Mouse (Mus musculus) lung, embryonic 14.5 days (tissue): ENCODE measurements around the gene Spcs2. TPM values are rescaled to one million over a fixed set of nuclear protein-coding genes. Genes with fewer than 3 reads are reported as not detected.

Experiments used
- ATAC-seq: fragments of 200-750 bp; cut with Nextera tagmentation; 2 replicates; pipeline ENCODE4 v1.8.0; 2017; ENCODE audit warnings: mild to moderate bottlenecking, moderate TSS enrichment, moderate library complexity; ENCODE audit not compliant: insufficient read depth
- DNase-seq: peaks from one replicate; pipeline ENCODE4 v3.0.0-alpha.2; 2015
- H3K27ac ChIP-seq: fragments of 300-500 bp; sonication (generic); 2 replicates; pipeline ENCODE4 v1.5.1; 2014; ENCODE audit warnings: low read depth, mild to moderate bottlenecking, moderate library complexity
- H3K27me3 ChIP-seq: fragments of 300-500 bp; sonication (generic); 2 replicates; pipeline ENCODE4 v1.6.1; 2014; ENCODE audit warnings: low read length, control low read depth; ENCODE audit not compliant: insufficient read depth
- H3K36me3 ChIP-seq: fragments of 300-500 bp; sonication (generic); 2 replicates; pipeline ENCODE4 v1.6.1; 2014; ENCODE audit warnings: control low read depth; ENCODE audit not compliant: insufficient read depth
- H3K4me1 ChIP-seq: fragments of 300-500 bp; sonication (generic); 2 replicates; pipeline ENCODE4 v1.6.1; 2014; ENCODE audit warnings: antibody characterized with exemption, control low read depth; ENCODE audit not compliant: insufficient read depth
- H3K4me2 ChIP-seq: fragments of 300-500 bp; sonication (generic); 2 replicates; pipeline ENCODE4 v1.6.1; 2014; ENCODE audit warnings: mild to moderate bottlenecking
- H3K4me3 ChIP-seq: fragments of 300-500 bp; sonication (generic); 2 replicates; pipeline ENCODE4 v1.5.1; 2014; ENCODE audit warnings: low read depth, low read length
- H3K9ac ChIP-seq: fragments of 300-500 bp; sonication (generic); 2 replicates; pipeline ENCODE4 v1.6.1; 2014
- H3K9me3 ChIP-seq: fragments of 300-500 bp; sonication (generic); 2 replicates; pipeline ENCODE4 v1.6.1; 2016; ENCODE audit warnings: low read depth, low read length, control low read depth
- CTCF ChIP-seq: IDR thresholded peaks from 2 replicates; pipeline ENCODE4 v1.5.1; 2016; ENCODE audit warnings: antibody characterized with exemption, low read depth
- WGBS: fragments of 180-500 bp; shearing (Covaris S2); extraction: QIAGEN DNeasy Blood & Tissue Kit; methylation state at CpG from one replicate; pipeline ENCODE4 v1.1.7; 2014; 5-methylcytosine and 5-hydroxymethylcytosine counted together
- polyA plus RNA-seq: library from polyadenylated mRNA; unstranded; fragments of >200 nt; fragmentation: Nextera tagmentation; extraction: Ambion mirVana; gene quantifications from 2 replicates; pipeline ENCODE4 v1.2.1, GENCODE M21; 2014

Spcs2 gene
- polyA plus RNA-seq, 1 experiment from 2014 or later: 322 TPM

DNA sequence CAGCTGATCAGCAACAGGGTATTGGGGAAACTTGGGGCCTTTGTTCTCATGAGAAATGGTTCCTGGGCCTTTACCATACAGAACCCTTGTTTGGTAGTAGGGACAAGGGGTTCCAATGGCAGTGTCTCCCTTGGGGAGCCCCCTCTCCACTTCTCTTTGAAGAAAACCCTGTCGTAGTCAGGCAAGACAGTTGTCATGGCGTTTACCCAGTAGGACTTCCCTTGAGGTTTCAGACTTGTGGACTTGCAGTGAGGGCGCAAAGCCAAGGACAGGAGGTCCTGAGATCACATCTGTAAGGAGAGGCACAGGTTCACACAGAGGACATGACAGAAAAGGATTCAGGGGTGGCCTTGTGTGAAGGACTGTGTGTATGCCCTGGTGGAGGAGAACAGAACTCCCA is 66.8 kb downstream of the Spcs2 start:
- Histone ChIP-seq H3K4me1 (no peaks in the 10 kb centered on the region), H3K4me2 (no peak overlapping the region), H3K27me3 (no peaks in the 10 kb centered on the region), H3K4me3 (no peak overlapping the region), H3K36me3 (no peaks in the 10 kb centered on the region), H3K9me3 (no peaks in the 10 kb centered on the region), H3K27ac (no peak overlapping the region), H3K9ac (no peak overlapping the region)
- 67% methylated on average over 3 of the region's 3 CpGs for whole genome bisulfite sequencing
- ATAC-seq (no peak), DNase-seq (no peak)
- no peak for TF ChIP-seq CTCF

DNA sequence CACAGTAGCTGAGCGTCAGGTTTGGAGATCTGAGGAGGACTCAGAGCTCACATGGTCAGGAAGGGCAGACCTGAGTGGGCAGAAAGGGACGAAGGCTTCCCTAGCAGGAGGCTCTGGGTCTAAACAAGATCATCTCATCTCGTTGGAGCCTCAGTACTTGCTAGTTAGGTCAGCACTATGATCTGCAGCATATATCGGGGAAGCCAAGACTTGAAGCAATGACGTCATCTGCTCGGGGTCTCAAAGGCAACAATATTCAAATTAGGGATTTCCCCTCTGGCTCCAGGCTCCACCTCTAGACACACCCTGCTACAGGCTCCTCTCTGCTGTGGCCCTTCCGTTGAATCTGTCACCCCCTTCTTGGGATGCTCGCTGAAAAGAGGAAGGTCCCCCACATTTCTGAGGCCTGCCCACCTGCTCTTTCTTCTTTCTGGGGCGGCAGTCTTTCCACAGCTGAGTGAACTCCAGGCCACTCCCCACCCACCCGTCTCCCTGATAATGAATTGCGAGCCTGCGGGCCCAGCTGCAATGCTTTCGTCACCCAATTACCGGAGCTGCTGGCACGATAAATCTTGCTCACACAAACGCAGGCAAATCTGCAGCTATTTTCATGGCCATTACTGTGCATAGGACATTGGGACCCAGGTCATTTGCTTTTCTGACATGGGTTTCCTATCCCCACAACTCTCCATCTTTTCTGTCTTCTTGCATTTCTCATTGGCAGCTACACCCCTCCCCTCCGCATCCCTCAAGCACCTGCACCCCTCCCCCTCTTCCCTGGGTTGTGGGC is 67.9 kb downstream of the Spcs2 start:
- DNase-seq: peak; percentile 39
- H3K9ac ChIP-seq: no peak overlapping the region
- H3K4me3 ChIP-seq: no peak overlapping the region

DNA sequence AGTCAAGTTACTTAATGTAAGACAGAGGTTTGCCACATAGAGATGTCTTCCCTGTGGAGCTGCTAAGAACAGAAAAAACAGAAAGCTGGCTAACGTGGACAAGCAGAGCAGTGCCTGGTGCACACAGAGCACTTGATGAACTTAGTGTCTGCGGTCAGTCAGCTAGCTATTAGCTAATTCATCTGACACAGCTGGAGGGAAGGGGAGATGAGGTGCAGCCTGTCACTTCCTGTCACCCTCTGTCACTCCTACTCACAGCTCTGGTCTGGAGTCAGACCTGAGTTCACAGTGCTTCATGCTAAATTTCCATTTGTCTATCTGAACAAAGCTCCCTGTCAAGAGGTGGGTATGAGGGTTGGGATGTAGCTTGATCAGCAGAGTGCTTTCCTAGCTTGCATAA is 69.2 kb downstream of the Spcs2 start:
- H3K27me3 ChIP-seq: no peaks in the 10 kb centered on the region
- TF ChIP-seq CTCF: no peak
- no peaks in the 10 kb centered on the region for H3K9me3 ChIP-seq
- ATAC-seq (no peak), DNase-seq (no peak)
- 29% methylated on average over 2 of the region's 2 CpGs for WGBS
- no peak overlapping the region for H3K9ac ChIP-seq
- no peaks in the 10 kb centered on the region for H3K36me3 ChIP-seq
- no peak overlapping the region for H3K27ac ChIP-seq
- H3K4me3 ChIP-seq: no peak overlapping the region
- H3K4me1 ChIP-seq: no peaks in the 10 kb centered on the region
- no peak overlapping the region for H3K4me2 ChIP-seq

More for the DNA sequence above, 67.9 kb downstream of the Spcs2 start:
- TF ChIP-seq CTCF: no peak
- ATAC-seq: peak; percentile 31; the same call in 1 of the 2 replicates
- Histone ChIP-seq H3K4me1 (no peaks in the 10 kb centered on the region), H3K9me3 (no peaks in the 10 kb centered on the region), H3K4me2 (0 out of 2 replicates have a peak overlapping the region, but pooled peaks have one; percentile 7), H3K27ac (no peak overlapping the region), H3K36me3 (no peaks in the 10 kb centered on the region), H3K27me3 (no peaks in the 10 kb centered on the region)
- WGBS: 10% methylated on average over 17 of the region's 17 CpGs

GRCm38 (mm10) chr7:99790816-99791215 is 72.4 kb downstream of the Spcs2 start:
- H3K36me3 ChIP-seq: no peaks in the 10 kb centered on the region
- H3K9ac ChIP-seq: no peak overlapping the region
- WGBS: 64% methylated on average over 10 of the region's 10 CpGs
- no peak overlapping the region for H3K27ac ChIP-seq
- no peaks in the 10 kb centered on the region for H3K9me3 ChIP-seq
- H3K4me3 ChIP-seq: no peak overlapping the region
- peaks cover 6% of the 10 kb centered on the region; the same call in 1 of the 2 replicates for H3K4me1 ChIP-seq
- no peaks in the 10 kb centered on the region for H3K27me3 ChIP-seq
- no peak overlapping the region for H3K4me2 ChIP-seq
- TF ChIP-seq CTCF: no peak
- DNase-seq: no peak
- no peak for ATAC-seq

GRCm38 (mm10) chr7:99788563-99788962 is 74.7 kb downstream of the Spcs2 start:
- peak; percentile 75 for DNase-seq
- Histone ChIP-seq H3K27ac (peak overlapping the region; percentile 30; the same call in 1 of the 2 replicates), H3K27me3 (no peaks in the 10 kb centered on the region), H3K4me3 (no peak overlapping the region), H3K36me3 (no peaks in the 10 kb centered on the region), H3K4me1 (peaks cover 6% of the 10 kb centered on the region; the same call in 1 of the 2 replicates), H3K9me3 (no peaks in the 10 kb centered on the region), H3K4me2 (no peak overlapping the region), H3K9ac (no peak overlapping the region)
- WGBS: 30% methylated on average over 5 of the region's 5 CpGs
- TF ChIP-seq CTCF: no peak
- ATAC-seq: peak; percentile 54

- H3K36me3 ChIP-seq: no peaks in the 10 kb centered on the region
- no peaks in the 10 kb centered on the region for H3K9me3 ChIP-seq
- ATAC-seq: no peak
- WGBS: 42% methylated on average over 2 of the region's 2 CpGs
- peaks cover 6% of the 10 kb centered on the region; the same call in 1 of the 2 replicates for H3K4me1 ChIP-seq
- H3K4me3 ChIP-seq: no peak overlapping the region
- H3K9ac ChIP-seq: no peak overlapping the region
- DNase-seq: no peak
- TF ChIP-seq CTCF: no peak
- H3K27ac ChIP-seq: no peak overlapping the region
- no peaks in the 10 kb centered on the region for H3K27me3 ChIP-seq
- H3K4me2 ChIP-seq: no peak overlapping the region
Measured at GRCm38 (mm10) chr7:99787935-99788334, 75.3 kb downstream of the Spcs2 start.

Other genes with a start within 250 kb of the Spcs2 start
- 1.2 TPM in 2 replicates for gene Tpbgl, start 236.4 kb downstream of the Spcs2 start, polyA plus RNA-seq
- gene Slco2b1, start 152.1 kb downstream of the Spcs2 start, polyA plus RNA-seq: 2.9 and 4.0 TPM in 2 replicates
- not detected in 2 replicates for gene Olfr520, start 133.2 kb downstream of the Spcs2 start, polyA plus RNA-seq
- gene Olfr521, start 100.0 kb downstream of the Spcs2 start, polyA plus RNA-seq: not detected in 2 replicates
- 3.0 and 3.2 TPM in 2 replicates for gene Neu3, start 35.0 kb downstream of the Spcs2 start, polyA plus RNA-seq
- 0.30 and 0.34 TPM in 2 replicates for gene Xrra1, start 4.3 kb downstream of the Spcs2 start, polyA plus RNA-seq
- gene Rnf169, start 117.0 kb upstream of the Spcs2 start, polyA plus RNA-seq: 7.8 and 8.1 TPM in 2 replicates
- gene Chrdl2, start 142.7 kb upstream of the Spcs2 start, polyA plus RNA-seq: 0.12 TPM in 1 of 2 replicates, not detected in the other